In the genomic region with DNA sequence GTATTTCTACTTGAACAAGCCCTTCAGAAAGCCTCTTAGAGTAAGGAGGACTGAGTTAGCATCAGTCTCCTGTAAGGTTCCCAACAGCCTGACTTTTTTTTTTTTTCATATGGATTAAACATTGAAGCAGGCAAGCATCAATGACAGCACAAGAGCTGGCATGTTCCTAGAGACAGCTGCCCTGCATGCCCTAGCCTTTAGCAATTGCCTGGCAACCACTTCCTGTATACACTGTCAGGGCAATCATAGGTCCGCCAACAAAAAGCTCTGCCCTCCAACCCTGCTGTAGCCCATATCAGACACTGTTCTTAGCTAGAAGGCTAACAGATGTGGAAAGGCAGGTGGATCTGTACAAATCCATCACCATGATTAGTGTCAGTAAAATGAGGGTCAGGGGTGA, we compare ENCODE assay signal across 17 mouse cellular contexts.
A peak's percentile ranks its signal among the peaks of the same experiment; 100 is the strongest.
DNase-seq lines count a peak whose midpoint lies in the region; ATAC-seq and TF ChIP-seq lines count a peak whose summit lies in the region.
"Had no signal": no experiment of that assay in that cellular context is flagged by ENCODE, and none has a peak within 500 bp of the region (broad histone marks: within the 10 kb centered on the region; RNA-seq: fewer than 3 reads in every experiment).

No protein-coding gene starts in this region.

- TF ChIP-seq CTCF in heart, postnatal 0 days (IDR thresholded peaks at IDR 0.05; ENCODE audit: low read depth) = no peak
- no peak for TF ChIP-seq CTCF in C2C12 (IDR thresholded peaks at IDR 0.05; ENCODE audit: control insufficient read depth, insufficient read depth, insufficient read length)

- peaks cover 18% of the 10 kb centered on the region for H3K36me3 ChIP-seq in heart, postnatal 0 days (replicated peaks; ENCODE audit: control insufficient read depth, insufficient read depth, low read length)
- H3K36me3 ChIP-seq in heart, embryonic 12.5 days = peaks cover 21% of the 10 kb centered on the region
- H3K36me3 ChIP-seq in C2C12 (ENCODE audit: control insufficient read depth, insufficient read depth) = no peaks in the 10 kb centered on the region
- 0 out of 2 replicates have a peak, but pooled peaks cover 2% of the 10 kb centered on the region for H3K36me3 ChIP-seq in midbrain, embryonic 10.5 days
- H3K36me3 ChIP-seq: stomach, embryonic 15.5 days had no signal

- H3K4me3 ChIP-seq in heart, postnatal 0 days (ENCODE audit: low read depth, low read length) = no peak overlapping the region
- H3K4me3 ChIP-seq in heart, embryonic 12.5 days = no peak overlapping the region
- H3K4me3 ChIP-seq in C2C12 (ENCODE audit: insufficient read depth, poor library complexity, severe bottlenecking) = no peak overlapping the region
- no peak overlapping the region for H3K4me3 ChIP-seq in midbrain, embryonic 10.5 days
- H3K4me3 ChIP-seq: embryonic facial prominence, embryonic 10.5 days; forebrain, embryonic 15.5 days; limb, embryonic 15.5 days; midbrain, embryonic 15.5 days; stomach, embryonic 15.5 days had no signal

- no peak overlapping the region for H3K27ac ChIP-seq in heart, postnatal 0 days (ENCODE audit: low read depth)
- H3K27ac ChIP-seq in heart, embryonic 12.5 days (ENCODE audit: poor library complexity, severe bottlenecking) = no peak overlapping the region
- H3K27ac ChIP-seq in midbrain, embryonic 10.5 days (replicated peaks) = no peak overlapping the region
- H3K27ac ChIP-seq: embryonic facial prominence, embryonic 10.5 days; forebrain, embryonic 15.5 days; limb, embryonic 15.5 days; midbrain, embryonic 15.5 days; stomach, embryonic 15.5 days had no signal

- H3ac ChIP-seq in C2C12 (ENCODE audit: control insufficient read depth, insufficient read length, low read depth) = no peak overlapping the region

- H3K79me2 ChIP-seq in C2C12 (ENCODE audit: control insufficient read depth, insufficient read depth) = no peaks in the 10 kb centered on the region

- H3K4me2 ChIP-seq in heart, postnatal 0 days (ENCODE audit: low read depth, low read length) = no peak overlapping the region
- H3K4me2 ChIP-seq in heart, embryonic 12.5 days = no peak overlapping the region
- H3K4me2 ChIP-seq: forebrain, embryonic 15.5 days; heart, embryonic 11.5 days; limb, embryonic 15.5 days; midbrain, embryonic 15.5 days; stomach, embryonic 15.5 days had no signal

- no peak for TF ChIP-seq EP300 in heart, postnatal 0 days (IDR thresholded peaks at IDR 0.05; ENCODE audit: low read depth)

- no peak for DNase-seq in heart, postnatal 0 days (ENCODE audit: low spot score)
- peak; percentile 46 for DNase-seq in brain, adult 2 months (ENCODE audit: low read depth, low spot score)
- peak; percentile 39 for DNase-seq in lung, postnatal 36 days
- no peak for DNase-seq in testis, postnatal 10 days (ENCODE audit: low spot score)
- DNase-seq in midbrain, embryonic 10.5 days (ENCODE audit: low spot score) = no peak
- DNase-seq: adrenal gland, postnatal 25 days; kidney, adult 2 months; kidney, postnatal 10 days; layer of hippocampus, postnatal 36 days had no signal

- 25% methylated on average over 1 of the region's 1 CpGs for WGBS in heart, postnatal 0 days
- WGBS in heart, embryonic 12.5 days = 47% methylated on average over 1 of the region's 1 CpGs
- 88% methylated on average over 1 of the region's 1 CpGs for WGBS in midbrain, embryonic 10.5 days

- no peak overlapping the region for H3K9ac ChIP-seq in heart, postnatal 0 days (replicated peaks; ENCODE audit: low read depth, low read length)
- H3K9ac ChIP-seq in heart, embryonic 12.5 days = no peak overlapping the region
- H3K9ac ChIP-seq: forebrain, embryonic 15.5 days; limb, embryonic 15.5 days; midbrain, embryonic 15.5 days; stomach, embryonic 15.5 days had no signal

- no peaks in the 10 kb centered on the region for H3K27me3 ChIP-seq in heart, postnatal 0 days (ENCODE audit: control insufficient read depth, insufficient read depth, low read length)
- H3K27me3 ChIP-seq in heart, embryonic 12.5 days (replicated peaks) = no peaks in the 10 kb centered on the region
- no peaks in the 10 kb centered on the region for H3K27me3 ChIP-seq in C2C12 (ENCODE audit: control insufficient read depth, insufficient read depth, insufficient read length)
- H3K27me3 ChIP-seq in midbrain, embryonic 10.5 days (ENCODE audit: low read depth, poor library complexity, severe bottlenecking) = no peaks in the 10 kb centered on the region
- H3K27me3 ChIP-seq: forebrain, embryonic 15.5 days; limb, embryonic 15.5 days; midbrain, embryonic 15.5 days; stomach, embryonic 15.5 days had no signal

- ATAC-seq in heart, postnatal 0 days (ENCODE audit: insufficient read depth, low read depth) = 0 out of 2 replicates have a peak, but pooled peaks have one; percentile 37
- no peak for ATAC-seq in heart, embryonic 12.5 days (ENCODE audit: insufficient number of reproducible peaks, low FRiP score)
- ATAC-seq: forebrain, embryonic 15.5 days; midbrain, embryonic 15.5 days had no signal

- no peaks in the 10 kb centered on the region for H3K9me3 ChIP-seq in heart, postnatal 0 days (replicated peaks; ENCODE audit: control insufficient read depth, low read length)
- no peaks in the 10 kb centered on the region for H3K9me3 ChIP-seq in heart, embryonic 12.5 days (replicated peaks)
- no peaks in the 10 kb centered on the region for H3K9me3 ChIP-seq in midbrain, embryonic 10.5 days (replicated peaks)
- H3K9me3 ChIP-seq: embryonic facial prominence, embryonic 10.5 days; forebrain, embryonic 15.5 days; limb, embryonic 15.5 days; midbrain, embryonic 15.5 days; stomach, embryonic 15.5 days had no signal

- H3K79me3 ChIP-seq in C2C12 (ENCODE audit: low read depth) = no peaks in the 10 kb centered on the region

- peaks cover 38% of the 10 kb centered on the region for H3K4me1 ChIP-seq in heart, postnatal 0 days (ENCODE audit: control insufficient read depth, insufficient read depth)
- H3K4me1 ChIP-seq in heart, embryonic 12.5 days (replicated peaks) = peaks cover 38% of the 10 kb centered on the region
- no peaks in the 10 kb centered on the region for H3K4me1 ChIP-seq in midbrain, embryonic 10.5 days
- H3K4me1 ChIP-seq: limb, embryonic 15.5 days; midbrain, embryonic 15.5 days; stomach, embryonic 15.5 days had no signal

TF ChIP-seq in C2C12, 6 proteins besides CTCF, POLR2A, EP300 and RAD21:
- no peak for TF ChIP-seq MYOG (IDR thresholded peaks at IDR 0.05; ENCODE audit: control insufficient read depth, extremely low read depth, insufficient read length)
- TF ChIP-seq FOSL1 (IDR thresholded peaks at IDR 0.05; ENCODE audit: insufficient read depth, low read length, poor library complexity, severe bottlenecking) = no peak
- no peak for TF ChIP-seq MAX (IDR thresholded peaks at IDR 0.05)
- peak; percentile 45 for TF ChIP-seq MYOD1 (IDR thresholded peaks at IDR 0.05; ENCODE audit: control insufficient read depth, insufficient read length, low read depth)
TF ChIP-seq in C2C12: peak in this region for 1.

Comparison
In these comparisons a context has a peak if more than half of its experiments do, and no peak if none do; other contexts are left out.
1. DNase-seq: peak in brain, adult 2 months (single experiment) and lung, postnatal 36 days (single experiment); none in heart, postnatal 0 days (single experiment), testis, postnatal 10 days (single experiment) and midbrain, embryonic 10.5 days (single experiment).